Mouse (Mus musculus): ENCODE data around the gene Rtca. TPM values are rescaled to one million over a fixed set of nuclear protein-coding genes. Genes with fewer than 3 reads are reported as not detected.

The Rtca gene
- polyA plus RNA-seq, 1 experiment: 22.8 TPM

- no peak for TF ChIP-seq CTCF (IDR thresholded peaks at IDR 0.05; ENCODE audit: low read depth, low read length)
- Histone ChIP-seq H3K27ac (ENCODE audit: insufficient read depth, low read depth, low read length) (no peak overlapping the region), H3K4me3 (ENCODE audit: insufficient read depth, low read length) (no peak overlapping the region), H3K4me1 (ENCODE audit: control insufficient read depth, insufficient read depth, low read length) (peaks cover 20% of the 10 kb centered on the region)
These were observed 27.9 kb downstream of the Rtca start for GRCm38 (mm10) chr3:116480119-116480518.

DNA sequence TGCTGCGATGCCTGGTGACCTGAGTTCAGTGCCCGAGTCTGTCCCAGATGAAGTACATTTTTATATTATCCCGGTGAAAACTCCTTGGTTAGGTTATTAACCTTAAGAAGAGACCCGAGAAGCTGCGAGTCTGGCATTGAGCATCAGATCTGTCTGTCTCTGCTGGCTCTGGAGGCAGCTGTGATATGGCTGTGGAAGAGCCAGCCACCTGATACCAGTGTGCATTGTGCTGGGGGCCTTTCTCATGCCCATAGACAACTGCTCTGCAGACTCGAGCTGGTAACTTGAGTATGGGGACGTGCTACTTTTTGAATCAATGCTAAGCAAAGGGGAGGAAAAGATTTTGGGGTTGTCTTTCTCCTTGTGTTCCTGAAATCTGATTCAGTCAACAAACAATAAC, 30.7 kb downstream of the Rtca start:
- Histone ChIP-seq H3K4me1 (ENCODE audit: control insufficient read depth, insufficient read depth, low read length) (peaks cover 7% of the 10 kb centered on the region), H3K4me3 (ENCODE audit: insufficient read depth, low read length) (no peak overlapping the region), H3K27ac (ENCODE audit: insufficient read depth, low read depth, low read length) (no peak overlapping the region)
- no peak for TF ChIP-seq POLR2A (IDR thresholded peaks at IDR 0.05; ENCODE audit: borderline replicate concordance, low read depth, low read length)
- TF ChIP-seq CTCF (IDR thresholded peaks at IDR 0.05; ENCODE audit: low read depth, low read length): no peak

GRCm38 (mm10) chr3:116476686-116477298, 31.2 kb downstream of the Rtca start:
- TF ChIP-seq POLR2A (IDR thresholded peaks at IDR 0.05; ENCODE audit: borderline replicate concordance, low read depth, low read length) (no peak), CTCF (IDR thresholded peaks at IDR 0.05; ENCODE audit: low read depth, low read length) (no peak)
- no peak overlapping the region for H3K4me3 ChIP-seq (ENCODE audit: insufficient read depth, low read length)
- peaks cover 2% of the 10 kb centered on the region; the same call in 1 of the 2 replicates for H3K4me1 ChIP-seq (ENCODE audit: control insufficient read depth, insufficient read depth, low read length)
- H3K27ac ChIP-seq (ENCODE audit: insufficient read depth, low read depth, low read length): no peak overlapping the region

- no peak overlapping the region for H3K4me3 ChIP-seq (ENCODE audit: insufficient read depth, low read length)
- TF ChIP-seq CTCF (IDR thresholded peaks at IDR 0.05; ENCODE audit: low read depth, low read length): no peak
- no peak for TF ChIP-seq POLR2A (IDR thresholded peaks at IDR 0.05; ENCODE audit: borderline replicate concordance, low read depth, low read length)
- peaks cover 2% of the 10 kb centered on the region; the same call in 1 of the 2 replicates for H3K4me1 ChIP-seq (ENCODE audit: control insufficient read depth, insufficient read depth, low read length)
- H3K27ac ChIP-seq (ENCODE audit: insufficient read depth, low read depth, low read length): no peak overlapping the region
These were observed 33.4 kb downstream of the Rtca start for GRCm38 (mm10) chr3:116474602-116475001.

DNA sequence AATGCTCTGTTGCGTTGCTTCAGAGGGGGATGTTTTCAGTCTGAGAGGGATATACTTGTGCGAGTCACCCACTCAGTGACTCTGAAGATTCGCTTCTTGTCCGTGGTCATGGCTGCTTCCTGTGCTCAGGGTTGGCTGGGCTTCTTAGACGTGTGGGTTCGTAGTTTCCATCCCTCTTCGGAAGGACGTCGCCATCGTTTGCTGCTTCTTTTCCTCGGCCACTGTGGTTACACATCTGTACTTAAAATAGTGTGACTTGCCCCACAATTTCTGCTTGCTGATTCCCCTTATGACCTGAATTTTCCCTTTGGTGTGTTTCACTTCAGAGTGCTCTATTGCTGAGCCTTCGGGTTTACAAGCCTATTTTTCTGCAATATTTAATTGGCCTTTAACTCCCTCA, 42.3 kb downstream of the Rtca start:
- TF ChIP-seq CTCF (IDR thresholded peaks at IDR 0.05; ENCODE audit: low read depth, low read length) (no peak), POLR2A (IDR thresholded peaks at IDR 0.05; ENCODE audit: borderline replicate concordance, low read depth, low read length) (no peak)
- no peak overlapping the region for H3K4me3 ChIP-seq (ENCODE audit: insufficient read depth, low read length)
- H3K4me1 ChIP-seq (ENCODE audit: control insufficient read depth, insufficient read depth, low read length): no peaks in the 10 kb centered on the region
- no peak overlapping the region for H3K27ac ChIP-seq (ENCODE audit: insufficient read depth, low read depth, low read length)

DNA sequence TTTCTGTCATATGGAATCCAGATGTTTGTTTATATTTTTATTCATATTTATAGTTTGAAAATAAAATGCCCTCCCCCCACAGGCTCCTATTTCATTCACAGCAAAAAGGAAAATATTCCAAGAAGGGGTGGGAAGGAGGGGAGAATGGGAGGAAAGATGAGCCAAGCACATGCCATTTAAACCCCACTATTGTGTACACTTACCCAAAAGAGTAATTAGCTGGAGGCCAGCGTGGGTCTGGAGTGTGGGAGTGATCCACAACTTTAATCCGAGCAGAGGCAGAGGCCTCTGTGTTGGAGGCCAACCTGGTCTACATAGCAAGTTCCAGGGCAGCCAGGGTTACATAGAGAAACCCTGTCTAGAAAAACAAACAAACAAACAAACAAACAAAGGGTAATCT, 43.7 kb downstream of the Rtca start:
- Histone ChIP-seq H3K4me3 (ENCODE audit: insufficient read depth, low read length) (no peak overlapping the region), H3K27ac (ENCODE audit: insufficient read depth, low read depth, low read length) (no peak overlapping the region), H3K4me1 (ENCODE audit: control insufficient read depth, insufficient read depth, low read length) (no peaks in the 10 kb centered on the region)
- no peak for TF ChIP-seq CTCF (IDR thresholded peaks at IDR 0.05; ENCODE audit: low read depth, low read length)
- TF ChIP-seq POLR2A (IDR thresholded peaks at IDR 0.05; ENCODE audit: borderline replicate concordance, low read depth, low read length): no peak

- TF ChIP-seq POLR2A (IDR thresholded peaks at IDR 0.05; ENCODE audit: borderline replicate concordance, low read depth, low read length) (no peak), CTCF (IDR thresholded peaks at IDR 0.05; ENCODE audit: low read depth, low read length) (no peak)
- H3K4me1 ChIP-seq (ENCODE audit: control insufficient read depth, insufficient read depth, low read length): no peaks in the 10 kb centered on the region
- H3K27ac ChIP-seq (ENCODE audit: insufficient read depth, low read depth, low read length): no peak overlapping the region
- no peak overlapping the region for H3K4me3 ChIP-seq (ENCODE audit: insufficient read depth, low read length)
These were observed 47.0 kb downstream of the Rtca start for GRCm38 (mm10) chr3:116461053-116461452.

- TF ChIP-seq POLR2A (IDR thresholded peaks at IDR 0.05; ENCODE audit: borderline replicate concordance, low read depth, low read length): no peak
- no peak for TF ChIP-seq CTCF (IDR thresholded peaks at IDR 0.05; ENCODE audit: low read depth, low read length)
- Histone ChIP-seq H3K4me3 (ENCODE audit: insufficient read depth, low read length) (no peak overlapping the region), H3K27ac (ENCODE audit: insufficient read depth, low read depth, low read length) (no peak overlapping the region), H3K4me1 (ENCODE audit: control insufficient read depth, insufficient read depth, low read length) (peaks cover 2% of the 10 kb centered on the region; the same call in 1 of the 2 replicates)
These were observed 53.5 kb downstream of the Rtca start for GRCm38 (mm10) chr3:116454529-116454928.

GRCm38 (mm10) chr3:116450741-116451140, 57.3 kb downstream of the Rtca start:
- Histone ChIP-seq H3K4me3 (ENCODE audit: insufficient read depth, low read length) (no peak overlapping the region), H3K27ac (ENCODE audit: insufficient read depth, low read depth, low read length) (no peak overlapping the region), H3K4me1 (ENCODE audit: control insufficient read depth, insufficient read depth, low read length) (peaks cover 2% of the 10 kb centered on the region; the same call in 1 of the 2 replicates)
- TF ChIP-seq POLR2A (IDR thresholded peaks at IDR 0.05; ENCODE audit: borderline replicate concordance, low read depth, low read length) (no peak), CTCF (IDR thresholded peaks at IDR 0.05; ENCODE audit: low read depth, low read length) (no peak)

DNA sequence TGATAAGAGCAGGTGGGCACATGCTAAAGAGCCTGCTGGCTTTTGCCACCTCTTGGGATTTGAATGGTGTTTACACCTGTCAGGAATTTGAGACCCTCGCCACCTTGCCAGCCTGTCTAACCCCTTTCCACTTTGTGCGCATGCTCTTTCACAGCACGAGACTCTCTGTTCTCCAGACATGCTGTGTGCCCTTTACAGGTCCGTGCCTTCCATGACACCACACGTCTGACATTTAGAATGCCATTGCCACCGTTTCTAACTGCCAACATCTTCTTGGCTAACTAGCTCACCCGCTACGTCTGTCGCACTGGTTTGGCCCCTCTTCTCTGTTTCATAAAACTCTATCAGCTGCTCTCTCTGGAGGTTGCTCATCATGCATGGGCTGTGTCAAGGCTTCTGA, 63.7 kb downstream of the Rtca start:
- H3K4me1 ChIP-seq (ENCODE audit: control insufficient read depth, insufficient read depth, low read length): no peaks in the 10 kb centered on the region; the same call in 1 of the 2 replicates
- TF ChIP-seq POLR2A (IDR thresholded peaks at IDR 0.05; ENCODE audit: borderline replicate concordance, low read depth, low read length) (no peak), CTCF (IDR thresholded peaks at IDR 0.05; ENCODE audit: low read depth, low read length) (no peak)
- no peak overlapping the region for H3K4me3 ChIP-seq (ENCODE audit: insufficient read depth, low read length)
- H3K27ac ChIP-seq (ENCODE audit: insufficient read depth, low read depth, low read length): no peak overlapping the region
